Mouse (Mus musculus) kidney, adult 9 months (tissue): ENCODE results near the gene Apom.

Source experiments
- DNase-seq: peaks from one replicate; pipeline ENCODE4 v3.0.0; 2022

Gene Apom

DNA sequence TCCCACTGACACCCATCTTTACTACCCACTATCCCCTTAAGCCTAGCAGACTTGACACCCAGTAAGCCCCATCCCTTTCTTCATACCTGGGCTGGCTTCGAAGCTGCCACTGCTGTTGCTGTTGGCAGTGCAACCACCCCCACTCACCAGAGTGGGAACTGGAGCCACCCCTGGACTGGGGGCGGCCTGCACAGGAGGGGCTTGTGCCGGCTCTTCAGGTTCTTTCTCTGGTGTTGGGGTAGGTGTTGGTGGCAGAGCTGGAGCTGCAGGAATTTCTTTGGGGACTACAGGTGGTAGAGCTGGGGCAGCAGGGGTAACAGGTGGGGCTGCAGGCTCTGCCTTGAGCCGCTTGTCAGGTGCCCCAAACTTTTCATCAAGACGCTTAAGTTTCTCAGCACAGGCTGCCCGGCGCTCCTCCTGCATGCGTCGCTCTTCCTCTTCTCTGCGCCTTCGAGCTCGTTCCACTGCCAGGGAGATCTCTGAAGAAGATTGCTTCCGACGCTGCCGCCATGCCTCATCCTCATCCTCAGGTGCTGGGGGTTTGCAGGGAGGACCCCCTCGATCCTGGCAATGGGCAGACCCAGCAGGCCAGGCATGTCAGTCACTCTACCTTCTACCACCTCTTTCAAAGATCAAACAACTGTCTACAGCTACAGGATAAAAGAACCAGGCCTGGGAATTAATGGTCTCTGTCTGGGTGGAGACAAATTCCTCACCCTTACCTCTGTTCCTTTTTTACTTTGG, 27.2 kb upstream of the Apom start:
- DNase-seq = no peak

DNA sequence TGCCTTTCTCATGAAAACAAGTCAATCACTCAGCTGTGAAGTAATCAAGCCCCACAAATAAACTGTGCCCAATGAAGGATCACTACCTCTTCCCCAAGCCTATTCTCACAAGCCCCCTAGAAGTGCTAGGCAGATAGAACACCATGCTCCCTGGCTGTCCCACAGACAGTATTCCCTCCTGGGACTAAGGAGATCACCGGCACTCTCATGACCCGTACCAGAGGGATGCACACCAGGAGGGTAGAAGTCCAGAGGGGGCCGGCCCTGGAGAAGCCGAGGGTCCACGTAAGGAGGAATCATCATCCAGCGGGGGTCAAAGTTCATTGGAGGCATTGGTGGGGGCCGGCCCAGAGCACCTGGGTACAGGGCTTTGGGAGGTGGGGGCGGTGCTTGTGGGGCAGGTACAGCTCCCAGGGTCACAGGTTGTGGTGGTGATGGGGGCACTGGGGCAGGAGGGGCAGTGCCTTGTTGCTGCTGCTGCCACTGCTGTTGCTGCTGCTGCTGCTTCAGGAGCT, 25.9 kb upstream of the Apom start:
- DNase-seq = no peak

DNA sequence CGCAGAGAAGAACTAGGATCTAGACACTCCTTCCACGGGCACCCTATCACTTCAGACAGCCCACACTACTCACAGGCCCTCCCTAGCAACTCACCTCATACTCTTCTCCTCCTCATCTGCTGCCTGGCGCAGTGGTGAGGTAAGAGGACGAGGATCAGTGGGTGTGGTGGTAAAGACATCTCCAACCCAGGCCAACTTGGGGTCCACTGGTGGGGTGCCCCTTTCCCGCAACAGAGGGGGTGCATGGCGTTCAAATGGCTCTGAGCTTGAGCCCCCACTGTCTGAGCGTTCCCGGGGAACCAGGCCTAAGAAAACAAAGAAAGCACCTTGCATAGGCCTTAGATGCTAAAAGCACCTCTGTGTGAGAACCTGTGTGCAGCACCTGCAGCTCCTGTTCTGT, 25.4 kb upstream of the Apom start:
- DNase-seq = no peak

DNA sequence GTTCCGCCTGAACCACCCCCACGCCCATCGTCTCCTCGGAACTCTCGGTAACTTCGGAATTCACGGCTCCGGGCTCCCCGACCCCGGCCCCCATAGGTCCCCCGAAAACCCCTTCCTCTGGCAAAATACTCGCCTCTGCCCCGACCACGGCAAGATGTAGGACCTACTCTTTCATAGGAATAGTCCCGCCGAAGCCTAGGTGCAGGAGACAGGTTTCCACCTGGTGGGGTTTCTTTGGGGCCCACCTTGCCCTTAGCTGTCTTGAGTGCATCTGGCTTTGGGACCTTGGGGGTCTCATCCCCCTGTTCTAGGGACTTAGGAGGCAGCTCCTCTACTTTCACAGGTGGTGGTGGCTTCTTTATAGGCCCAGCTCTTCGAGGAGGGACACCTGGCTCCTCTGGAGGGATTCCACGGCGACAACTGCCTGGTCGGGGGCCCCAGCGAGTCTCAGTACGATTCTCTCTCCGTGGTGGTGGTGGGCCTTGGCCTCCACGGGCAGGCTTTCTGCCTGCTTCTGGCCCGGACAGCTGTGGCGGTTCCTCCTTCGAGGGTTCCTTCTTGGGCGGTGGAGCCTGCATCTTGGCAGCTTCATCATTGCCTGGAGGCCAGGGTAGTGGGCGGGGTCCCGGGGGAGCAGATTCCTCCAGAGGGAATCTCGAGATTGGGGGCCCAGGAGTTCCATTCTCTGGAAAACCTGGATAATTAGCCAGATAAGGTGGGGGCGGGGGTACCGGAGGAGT, 24.8 kb upstream of the Apom start:
- no peak for DNase-seq

DNA sequence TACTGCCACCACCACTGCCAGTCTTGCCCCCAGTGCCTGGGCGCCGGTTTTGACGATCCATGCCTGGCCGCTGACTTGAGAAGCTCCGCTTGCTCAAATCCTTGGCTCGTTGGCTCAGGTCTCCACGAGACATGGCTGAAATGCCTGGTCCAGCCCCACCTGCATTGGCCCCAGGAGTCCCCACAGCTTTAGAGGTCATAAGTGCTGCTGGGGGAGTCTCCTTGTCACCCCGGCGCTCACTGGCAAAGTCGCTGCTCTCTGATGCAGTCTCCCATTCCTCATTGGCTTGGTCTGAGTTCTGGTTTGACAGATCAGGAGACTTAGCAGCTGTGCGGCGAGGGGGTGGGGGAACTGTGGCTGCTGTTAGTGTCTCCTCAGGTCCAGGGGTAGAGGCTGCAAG, 23.6 kb upstream of the Apom start:
- no peak for DNase-seq

DNA sequence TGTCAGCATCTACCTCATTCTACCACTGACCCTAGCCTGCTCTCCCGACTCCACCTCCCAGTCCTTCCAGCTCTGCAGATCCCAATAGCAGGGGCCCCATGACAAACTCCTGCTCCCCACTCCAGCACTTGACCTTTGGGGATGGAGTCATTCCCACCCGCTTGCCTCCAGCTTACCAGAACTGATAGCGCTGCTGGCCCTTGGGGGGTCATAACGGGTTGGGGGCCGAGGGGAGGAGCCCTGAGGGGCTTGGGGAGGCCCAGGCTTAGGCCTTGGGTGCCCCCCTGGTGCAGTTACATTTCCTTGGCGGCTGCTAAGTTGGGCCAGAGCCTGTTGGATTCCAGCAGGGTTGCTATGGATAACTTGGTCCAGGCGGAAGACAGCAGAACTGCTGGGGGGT, 22.8 kb upstream of the Apom start:
- DNase-seq = no peak

DNA sequence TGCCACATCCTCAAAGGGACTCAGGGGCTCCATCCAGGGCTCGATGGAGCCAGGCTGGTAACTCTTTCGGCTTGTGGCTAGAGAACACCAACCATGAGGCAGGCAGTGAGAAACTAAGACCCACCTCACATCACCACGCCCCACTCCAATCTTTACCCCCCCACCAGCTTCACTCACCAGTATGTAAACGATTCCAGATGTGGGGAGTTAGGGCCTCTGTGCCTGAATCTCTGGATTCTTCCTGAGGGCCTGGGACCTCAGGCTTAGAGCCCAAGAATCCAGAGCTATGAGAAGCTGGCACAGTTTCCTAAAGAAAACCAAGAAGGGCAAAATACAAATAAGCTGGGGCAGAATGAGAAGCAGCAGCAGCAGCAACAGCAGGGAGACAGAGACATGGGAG, 22.1 kb upstream of the Apom start:
- DNase-seq = no peak

DNA sequence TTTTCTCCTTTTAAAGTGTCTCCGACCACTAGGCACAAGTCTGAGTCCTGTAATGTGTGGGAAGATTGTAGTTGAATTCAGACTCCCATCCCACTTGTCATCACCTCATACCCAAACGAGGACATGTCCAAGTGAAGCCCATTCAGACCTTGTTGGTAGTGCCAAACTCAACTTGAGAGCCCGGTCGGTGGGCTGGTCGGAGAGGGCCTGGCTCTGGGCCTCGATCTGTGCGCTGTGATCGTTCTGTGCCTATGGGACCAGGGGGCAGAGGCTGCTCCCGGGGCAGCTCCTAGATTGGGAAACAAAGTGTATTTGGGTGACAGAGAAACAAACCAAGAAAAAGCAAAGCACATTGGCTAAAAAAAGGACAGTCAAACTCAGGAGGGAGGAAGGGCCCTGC, 21.2 kb upstream of the Apom start:
- DNase-seq = no peak

DNA sequence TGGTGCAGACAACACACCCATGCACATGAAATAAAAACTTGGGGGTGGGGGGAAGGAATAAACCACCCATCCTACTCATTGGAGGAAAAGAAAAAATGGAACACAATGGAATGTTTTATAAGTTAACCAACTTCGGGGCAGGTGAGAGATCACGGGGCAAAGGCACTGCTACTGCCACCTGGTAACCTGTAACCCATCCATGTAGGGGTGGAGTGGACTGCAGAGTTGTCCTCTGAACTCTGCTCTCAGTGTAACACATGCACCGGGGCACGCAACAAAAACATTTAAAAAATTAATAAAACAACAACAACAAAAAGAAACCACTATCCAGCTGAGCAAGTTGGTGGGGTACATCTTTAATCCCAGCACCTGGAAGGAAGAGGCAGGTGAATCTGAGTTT, 20.3 kb upstream of the Apom start:
- DNase-seq = peak; percentile 62

DNA sequence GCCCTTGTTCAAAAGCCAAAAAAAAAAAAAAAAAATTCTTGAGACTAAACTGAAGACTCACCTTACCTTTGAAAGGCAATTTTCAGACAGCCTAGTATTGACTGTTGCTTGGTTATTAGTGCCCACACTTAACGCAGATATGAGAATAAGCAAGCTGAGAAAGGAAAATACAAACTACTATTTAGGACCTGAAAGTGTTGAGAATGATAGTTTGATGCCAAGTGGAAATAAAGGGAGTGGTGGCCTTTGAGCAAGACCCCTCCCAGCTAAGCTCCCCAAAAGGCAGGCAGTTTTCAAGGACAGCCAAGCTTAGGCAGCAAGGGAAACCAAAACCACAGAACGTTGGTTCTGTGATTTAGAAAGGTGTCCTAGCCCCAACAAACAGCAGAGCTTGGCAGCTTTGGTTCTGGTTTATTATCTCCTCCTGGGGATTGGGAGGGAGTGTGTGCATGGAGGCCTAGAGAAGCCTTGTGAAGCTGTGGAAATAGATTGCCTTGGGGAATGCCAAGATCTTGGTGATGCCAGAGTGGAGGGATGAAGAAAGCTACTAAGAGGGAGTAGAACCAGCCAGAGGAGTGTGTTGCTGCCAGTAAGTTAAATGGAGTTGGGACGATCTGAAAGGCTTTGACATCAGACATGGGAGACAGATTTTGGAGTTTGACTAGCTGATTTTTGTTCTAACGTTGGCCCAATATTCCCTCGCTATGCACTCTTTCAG, 16.2 kb upstream of the Apom start:
- DNase-seq = no peak

DNA sequence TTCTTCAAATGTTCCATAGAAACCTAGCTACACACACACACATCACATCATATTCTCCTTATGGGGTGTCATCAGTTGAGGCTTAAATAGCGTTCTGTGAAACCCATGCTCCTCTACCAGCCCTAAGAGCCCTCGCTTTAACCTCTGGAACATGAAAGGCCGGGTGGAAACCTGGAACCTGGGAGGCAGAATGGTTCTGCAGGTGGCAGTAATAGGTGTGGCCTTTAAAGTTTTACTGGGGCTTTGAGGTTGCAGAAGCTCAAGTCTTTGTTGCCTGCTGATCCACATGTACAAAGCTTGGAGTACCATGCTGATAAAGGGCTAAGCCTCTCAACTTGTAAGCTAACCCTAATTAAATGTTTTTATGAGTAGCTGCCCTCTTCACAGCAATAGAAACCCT, 15.5 kb upstream of the Apom start:
- no peak for DNase-seq

DNA sequence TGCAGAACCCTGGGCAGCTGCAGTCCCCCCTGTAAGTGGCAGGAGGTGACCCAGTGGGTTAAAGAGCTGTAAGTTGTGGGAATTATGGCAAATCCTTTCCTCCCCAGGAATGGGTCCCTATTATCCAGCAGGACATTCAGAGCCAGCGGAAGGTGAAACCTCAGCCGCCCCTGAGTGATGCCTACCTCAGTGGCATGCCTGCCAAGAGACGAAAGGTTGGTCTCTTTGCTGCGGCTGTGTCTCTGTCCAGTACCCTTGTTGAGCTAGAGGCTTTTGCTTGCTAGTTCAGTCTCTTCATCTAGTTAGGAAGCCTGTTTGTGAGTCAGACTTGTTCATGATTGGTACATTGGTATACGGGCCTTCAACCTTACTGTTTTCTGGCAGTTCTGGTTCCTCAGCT, 14.3 kb upstream of the Apom start:
- no peak for DNase-seq

DNA sequence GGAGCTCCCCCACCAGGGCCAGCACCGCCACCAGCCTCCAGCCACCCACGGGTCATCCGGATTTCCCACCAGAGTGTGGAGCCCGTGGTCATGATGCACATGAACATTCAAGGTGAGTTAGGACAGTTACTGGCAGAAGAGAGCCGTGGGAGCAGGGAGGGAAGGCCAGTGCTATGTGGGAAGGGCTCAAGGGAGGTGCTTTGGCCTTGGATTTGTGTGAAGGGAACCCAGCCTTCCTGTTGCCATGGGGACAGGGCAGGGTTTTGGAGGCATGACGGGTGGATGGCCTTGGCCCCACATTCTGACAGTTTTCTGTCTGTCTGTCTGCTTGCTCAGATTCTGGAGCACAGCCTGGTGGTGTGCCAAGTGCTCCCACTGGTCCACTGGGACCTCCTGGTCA, 10.1 kb upstream of the Apom start:
- no peak for DNase-seq

DNA sequence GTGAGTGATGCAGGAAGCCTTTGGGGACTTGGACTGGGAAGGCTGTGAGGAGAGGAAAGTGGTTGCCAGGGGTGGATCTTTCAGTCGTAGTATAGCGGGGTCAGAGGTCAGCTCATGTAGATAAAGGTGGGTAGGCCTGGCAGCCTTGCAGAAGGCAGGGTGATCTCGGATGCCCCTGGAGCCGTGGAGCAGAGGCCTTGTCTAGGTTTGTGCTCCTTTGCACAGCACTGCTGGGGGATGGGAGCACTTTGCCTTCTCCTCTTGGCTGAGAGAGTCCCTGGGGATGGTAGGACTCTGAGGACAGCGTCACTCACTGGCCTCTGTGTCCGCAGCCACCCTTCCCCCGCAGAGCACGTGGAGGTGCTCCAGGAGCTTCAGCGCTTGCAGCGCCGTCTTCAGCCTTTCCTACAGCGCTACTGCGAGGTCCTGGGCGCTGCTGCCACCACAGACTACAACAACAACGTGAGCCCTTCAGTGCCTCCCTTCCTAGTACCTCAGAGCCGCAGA, 8.7 kb upstream of the Apom start:
- no peak for DNase-seq

DNA sequence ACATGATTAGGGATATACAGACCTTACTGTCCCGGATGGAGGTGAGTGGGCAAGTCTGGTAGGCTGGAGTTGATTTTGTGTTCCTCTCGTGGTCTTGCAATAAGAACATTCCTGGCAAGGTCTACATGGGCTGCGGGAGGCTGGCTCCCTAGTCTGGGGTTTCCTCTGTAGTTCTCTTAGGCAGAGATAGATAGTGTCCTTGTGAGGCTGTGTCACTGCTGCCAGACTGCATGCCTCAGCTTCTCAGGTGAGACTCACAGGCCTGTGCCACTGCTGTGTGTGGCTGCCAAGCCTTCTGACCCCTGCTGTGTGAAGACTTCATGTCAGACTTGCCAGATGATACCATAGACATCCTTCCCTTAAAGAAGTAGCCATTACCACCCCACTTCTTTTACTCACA, 7.4 kb upstream of the Apom start:
- no peak for DNase-seq

DNA sequence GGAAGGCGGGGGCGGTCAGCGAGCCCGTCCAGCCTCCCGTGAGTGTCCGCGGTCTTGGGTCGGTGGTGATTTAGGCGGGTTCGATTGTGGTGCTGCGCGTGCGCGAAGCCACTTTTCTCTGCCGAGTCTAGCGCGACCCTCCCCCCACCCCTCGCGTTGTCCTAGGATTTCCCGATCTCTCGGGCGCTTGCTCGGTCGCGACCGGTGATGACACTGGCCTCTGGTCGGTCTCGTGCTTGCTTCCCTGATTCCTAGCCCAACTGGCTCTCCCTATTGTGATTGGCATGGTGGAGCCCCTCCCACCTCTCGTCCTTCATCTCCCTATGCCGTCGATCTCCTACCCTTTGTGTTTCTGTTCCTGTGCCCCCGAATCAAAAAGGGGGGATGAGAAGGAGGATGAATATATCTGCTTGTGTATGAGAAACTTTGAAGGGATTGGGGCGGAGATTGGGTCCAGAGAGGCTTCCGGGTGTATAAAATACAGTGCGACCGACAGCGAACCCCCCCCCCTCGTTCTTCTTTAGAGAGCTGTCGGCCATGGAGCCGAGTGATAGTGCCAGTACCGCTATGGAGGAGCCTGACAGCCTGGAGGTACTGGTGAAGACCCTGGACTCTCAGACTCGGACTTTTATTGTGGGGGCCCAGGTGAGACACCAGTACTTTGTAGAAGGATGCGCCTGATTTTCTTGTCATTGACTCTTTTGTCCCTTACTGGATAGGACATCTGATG, 3.9 kb upstream of the Apom start:
- DNase-seq = no peak

DNA sequence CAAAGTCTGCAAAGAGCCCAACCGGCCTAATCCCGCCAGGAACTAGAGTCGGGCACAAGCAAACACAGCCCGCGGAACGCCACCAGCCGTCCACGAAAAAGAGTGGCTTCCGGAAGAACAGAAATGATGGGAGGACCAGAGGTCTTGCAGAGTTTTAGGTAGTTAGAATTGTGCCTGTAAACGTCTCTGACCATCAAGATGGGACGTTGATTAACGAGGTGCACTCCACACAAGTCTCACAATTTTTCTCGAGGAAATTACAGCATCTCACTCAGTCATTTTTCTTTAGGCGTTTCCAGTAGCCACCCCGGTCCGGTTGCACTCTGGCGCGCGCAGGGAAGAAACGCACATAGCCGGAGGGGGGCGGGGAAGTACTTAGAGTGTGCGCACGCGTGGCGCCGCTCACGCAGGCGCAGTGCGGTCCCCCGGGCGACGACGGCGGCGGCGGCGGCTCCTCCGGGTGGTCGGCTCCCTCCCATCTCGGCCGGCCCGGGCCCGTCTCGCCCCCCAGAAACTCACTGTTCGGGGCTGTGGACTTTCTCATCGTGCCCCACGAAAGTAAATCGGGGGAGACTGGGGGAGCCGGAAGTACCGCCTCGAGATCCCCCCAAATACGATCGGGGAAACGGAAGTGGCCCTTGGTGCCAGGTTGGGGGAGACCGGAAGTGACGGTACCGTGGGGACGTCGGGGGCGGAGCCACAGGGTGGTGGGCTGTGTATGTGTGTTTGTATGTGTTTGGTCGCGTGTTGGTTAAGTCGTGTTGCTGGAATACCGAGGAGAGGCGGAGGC, 3.1 kb upstream of the Apom start, which contains the start of gene Bag6:
Bag6 (plus strand) TSS at position 378 of the 790 bp plus-strand sequence.
- peak; percentile 96 for DNase-seq

DNA sequence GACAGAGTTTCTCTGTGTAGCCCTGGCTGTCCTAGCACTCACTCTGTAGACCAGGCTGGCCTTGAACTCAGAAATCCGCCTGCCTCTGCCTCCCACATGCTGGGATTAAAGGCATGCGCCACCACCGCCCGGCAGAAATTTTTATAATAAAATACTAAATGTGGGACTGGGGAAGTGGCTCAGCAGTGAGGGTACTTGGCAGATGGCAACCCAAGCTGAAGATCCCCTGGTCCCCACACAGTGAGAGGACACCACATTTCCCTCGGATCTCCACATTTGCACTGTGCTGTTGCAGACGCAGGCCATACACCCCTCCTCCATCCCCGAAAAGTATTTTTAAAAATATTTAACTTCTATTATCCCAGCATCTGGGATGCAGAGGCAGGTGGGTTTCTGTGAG, 1.7 kb upstream of the Apom start:
- DNase-seq = no peak

DNA sequence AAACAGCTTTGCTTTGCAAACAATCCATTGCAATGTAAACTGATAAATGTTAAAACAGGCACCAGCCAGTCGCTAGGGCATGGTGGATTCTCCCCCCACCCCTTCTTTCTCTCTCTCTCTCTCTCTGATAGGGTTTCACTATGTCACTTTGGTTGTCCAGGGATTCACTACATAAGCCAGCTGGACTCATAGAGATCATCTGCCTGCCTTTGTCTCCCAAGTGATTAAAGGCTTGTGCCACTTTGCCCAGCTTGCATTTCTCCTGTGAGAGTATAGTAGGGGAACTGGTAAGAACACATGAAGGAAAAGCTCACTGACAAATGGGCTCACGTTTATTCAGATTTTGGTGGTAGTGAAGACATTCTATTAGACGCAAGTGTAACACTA, 317 bp upstream of the Apom start:
- DNase-seq = no peak

DNA sequence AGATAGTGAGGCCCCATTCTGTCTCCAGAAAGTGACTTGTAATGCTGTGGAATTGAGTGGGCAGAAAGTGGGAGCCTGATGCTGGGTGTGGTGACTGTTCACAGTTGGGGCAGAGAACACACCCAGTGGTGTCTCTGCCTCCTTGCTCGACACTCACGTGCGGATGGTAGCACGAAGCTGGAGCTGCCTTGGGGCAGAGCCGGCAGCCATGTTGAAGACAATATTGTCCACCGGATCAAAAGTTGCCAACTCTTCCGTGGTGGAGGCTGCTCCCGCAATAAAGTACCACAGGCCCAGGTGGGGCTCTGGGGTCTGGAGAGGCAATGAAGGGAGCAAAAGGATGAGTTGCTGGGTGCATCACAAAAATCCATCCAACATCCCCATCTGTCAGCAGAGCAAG, 812 bp downstream of the Apom start:
- DNase-seq = no peak

DNA sequence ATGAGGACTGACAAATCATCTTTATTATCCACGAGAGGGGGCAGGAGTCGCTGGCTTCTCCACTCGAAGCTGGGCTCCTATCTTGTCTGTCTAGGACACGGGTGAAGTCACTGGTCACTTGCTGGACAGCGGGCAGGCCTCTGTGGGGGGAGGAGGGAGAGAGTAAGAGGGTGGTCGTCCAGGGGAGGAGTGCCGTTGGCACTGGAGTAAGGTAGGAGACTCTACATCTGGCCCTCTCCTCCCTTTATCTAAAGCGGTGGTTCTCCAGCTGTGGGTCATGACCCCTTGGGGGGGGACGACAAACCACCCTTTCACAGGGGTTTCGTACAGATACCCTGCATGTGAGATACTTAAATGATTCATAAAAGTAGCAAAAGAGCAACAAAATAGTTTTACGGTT, 2.9 kb downstream of the Apom start:
- no peak for DNase-seq

DNA sequence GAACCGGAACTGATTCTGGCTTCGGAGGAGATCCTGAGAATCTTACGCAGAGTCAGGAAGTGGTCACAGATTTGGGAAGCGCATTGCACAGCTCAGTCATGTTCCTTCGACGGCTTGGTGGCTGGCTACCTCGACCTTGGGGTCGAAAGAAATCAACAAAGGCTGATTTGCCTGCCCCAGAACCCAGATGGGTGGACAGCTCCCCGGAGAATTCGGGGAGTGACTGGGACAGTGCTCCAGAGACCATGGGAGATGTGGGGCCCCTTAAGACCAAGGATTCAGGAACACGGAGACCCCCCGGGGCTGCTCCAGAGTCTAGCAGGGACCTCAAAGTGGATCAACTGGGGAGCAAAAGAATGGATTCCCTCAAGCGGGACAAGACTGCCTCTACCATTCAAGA, 4.8 kb downstream of the Apom start:
- DNase-seq = no peak
